Mouse (Mus musculus) yolk sac, embryonic 10.5 days (tissue): Measurements from ENCODE around the gene Zdbf2.

ENCODE experiments used
- DNase-seq: peaks from one replicate; pipeline ENCODE4 v3.0.0-alpha.2; 2017; ENCODE audit warnings: low spot score

Zdbf2 gene

GRCm38 (mm10) chr1:63272741-63273338 lies at the start of gene Zdbf2:
Zdbf2 (plus strand) TSS chr1:63273265.
- peak; percentile 73 for DNase-seq

- peak; percentile 50 for DNase-seq
Observed at GRCm38 (mm10) chr1:63225009-63225408, 48.1 kb upstream of the Zdbf2 start.

- no peak for DNase-seq
Observed at GRCm38 (mm10) chr1:63225890-63226289, 47.2 kb upstream of the Zdbf2 start.

GRCm38 (mm10) chr1:63227241-63227640 lies 45.8 kb upstream of the Zdbf2 start:
- no peak for DNase-seq

GRCm38 (mm10) chr1:63237371-63237770 lies 35.7 kb upstream of the Zdbf2 start:
- no peak for DNase-seq

- DNase-seq: no peak
Observed at GRCm38 (mm10) chr1:63239305-63239704, 33.8 kb upstream of the Zdbf2 start.

GRCm38 (mm10) chr1:63239751-63240150 lies 33.3 kb upstream of the Zdbf2 start:
- DNase-seq: no peak

GRCm38 (mm10) chr1:63243854-63244253 lies 29.2 kb upstream of the Zdbf2 start:
- DNase-seq: no peak

GRCm38 (mm10) chr1:63246862-63247521 lies 26.1 kb upstream of the Zdbf2 start:
- DNase-seq: no peak

GRCm38 (mm10) chr1:63247831-63248359 lies 25.2 kb upstream of the Zdbf2 start:
- DNase-seq: no peak

GRCm38 (mm10) chr1:63248360-63248851 lies 24.7 kb upstream of the Zdbf2 start:
- DNase-seq: no peak

- DNase-seq: no peak
Observed at GRCm38 (mm10) chr1:63249261-63249660, 23.8 kb upstream of the Zdbf2 start.

GRCm38 (mm10) chr1:63252351-63253209 lies 20.5 kb upstream of the Zdbf2 start:
- DNase-seq: no peak

- no peak for DNase-seq
Observed at GRCm38 (mm10) chr1:63253291-63253690, 19.8 kb upstream of the Zdbf2 start.

GRCm38 (mm10) chr1:63255101-63255500 lies 18.0 kb upstream of the Zdbf2 start:
- no peak for DNase-seq

- DNase-seq: no peak
Observed at GRCm38 (mm10) chr1:63256083-63256482, 17.0 kb upstream of the Zdbf2 start.

- DNase-seq: no peak
Observed at GRCm38 (mm10) chr1:63258501-63258900, 14.6 kb upstream of the Zdbf2 start.

- DNase-seq: no peak
Observed at GRCm38 (mm10) chr1:63259271-63259830, 13.7 kb upstream of the Zdbf2 start.

GRCm38 (mm10) chr1:63259916-63260741 lies 12.9 kb upstream of the Zdbf2 start:
- DNase-seq: no peak

GRCm38 (mm10) chr1:63260742-63261033 lies 12.4 kb upstream of the Zdbf2 start:
- DNase-seq: no peak

GRCm38 (mm10) chr1:63261041-63261590 lies 11.9 kb upstream of the Zdbf2 start:
- no peak for DNase-seq
